Mouse (Mus musculus) lung, embryonic 16.5 days (tissue): ENCODE data around the gene C6. TPM values are rescaled to one million over a fixed set of nuclear protein-coding genes. Genes with fewer than 3 reads are reported as not detected.

ENCODE experiments used
- ATAC-seq: fragments of 200-750 bp; cut with Nextera tagmentation; 2 replicates; pipeline ENCODE4 v1.8.0; 2017; ENCODE audit warnings: low read depth, mild to moderate bottlenecking, moderate library complexity
- H3K27ac ChIP-seq: fragments of 300-500 bp; sonication (generic); 2 replicates; pipeline ENCODE4 v1.5.1; 2014; ENCODE audit warnings: mild to moderate bottlenecking, control low read depth, low read length
- H3K27me3 ChIP-seq: fragments of 300-500 bp; sonication (generic); 2 replicates; pipeline ENCODE4 v1.6.1; 2014; ENCODE audit warnings: low read depth, low read length, mixed read lengths; ENCODE audit not compliant: control insufficient read depth, insufficient read depth
- H3K36me3 ChIP-seq: fragments of 300-500 bp; sonication (generic); 2 replicates; pipeline ENCODE4 v1.6.1; 2014; ENCODE audit warnings: low read length; ENCODE audit not compliant: control insufficient read depth, insufficient read depth
- H3K4me1 ChIP-seq: fragments of 300-500 bp; sonication (generic); replicated peaks from 2 replicates; pipeline ENCODE4 v1.6.1; 2014; ENCODE audit warnings: low read length, mixed read lengths; ENCODE audit not compliant: control insufficient read depth, insufficient read depth
- H3K4me2 ChIP-seq: fragments of 300-500 bp; sonication (generic); 2 replicates; pipeline ENCODE4 v1.6.1; 2014; ENCODE audit warnings: low read depth, low read length, control low read depth
- H3K4me3 ChIP-seq: fragments of 300-500 bp; sonication (generic); 2 replicates; pipeline ENCODE4 v1.5.1; 2014; ENCODE audit warnings: mild to moderate bottlenecking, low read length, control low read depth
- H3K9ac ChIP-seq: fragments of 300-500 bp; sonication (generic); 2 replicates; pipeline ENCODE4 v1.6.1; 2014; ENCODE audit warnings: low read length, control low read depth
- H3K9me3 ChIP-seq: fragments of 300-500 bp; sonication (generic); 2 replicates; pipeline ENCODE4 v1.6.1; 2016; ENCODE audit warnings: low read length; ENCODE audit not compliant: control insufficient read depth
- WGBS: fragments of 180-500 bp; shearing (Covaris S2); extraction: QIAGEN DNeasy Blood & Tissue Kit; methylation state at CpG from one replicate; pipeline ENCODE4 v1.1.7; 2014; 5-methylcytosine and 5-hydroxymethylcytosine counted together
- polyA plus RNA-seq: library from polyadenylated mRNA; unstranded; fragments of >200 nt; fragmentation: Nextera tagmentation; extraction: Ambion mirVana; gene quantifications from 2 replicates; pipeline ENCODE4 v1.2.1, GENCODE M21; 2015

Gene C6
- polyA plus RNA-seq: 0.31 TPM in 1 of 2 replicates, not detected in the other

GRCm38 (mm10) chr15:4726830-4727310 is at the start of gene C6:
Gene C6, plus strand, starts transcription at chr15:4727175.
- no peaks in the 10 kb centered on the region for H3K27me3 ChIP-seq
- no peak within 1 kb of the TSS for H3K4me2 ChIP-seq
- ATAC-seq: no peak
- H3K9me3 ChIP-seq: no peaks in the 10 kb centered on the region
- H3K4me1 ChIP-seq: no peaks in the 10 kb centered on the region
- H3K4me3 ChIP-seq: no peak within 1 kb of the TSS
- no peaks in the 10 kb centered on the region for H3K36me3 ChIP-seq
- 75% methylated on average over 9 of the region's 9 CpGs for WGBS
- H3K27ac ChIP-seq: no peak within 1 kb of the TSS
- H3K9ac ChIP-seq: no peak within 1 kb of the TSS

GRCm38 (mm10) chr15:4697604-4698003 is 29.4 kb upstream of the C6 start:
- Histone ChIP-seq H3K36me3 (no peaks in the 10 kb centered on the region), H3K9ac (no peak overlapping the region), H3K4me2 (no peak overlapping the region), H3K27ac (no peak overlapping the region), H3K27me3 (no peaks in the 10 kb centered on the region), H3K4me3 (no peak overlapping the region), H3K9me3 (peaks cover 5% of the 10 kb centered on the region), H3K4me1 (no peaks in the 10 kb centered on the region)
- no peak for ATAC-seq
- whole genome bisulfite sequencing: 78% methylated on average over 4 of the region's 4 CpGs

GRCm38 (mm10) chr15:4734150-4734549 is 7.2 kb downstream of the C6 start:
- Histone ChIP-seq H3K4me3 (no peak overlapping the region), H3K36me3 (no peaks in the 10 kb centered on the region), H3K4me2 (no peak overlapping the region), H3K27ac (no peak overlapping the region), H3K27me3 (no peaks in the 10 kb centered on the region), H3K4me1 (no peaks in the 10 kb centered on the region), H3K9me3 (no peaks in the 10 kb centered on the region), H3K9ac (no peak overlapping the region)
- ATAC-seq: no peak
- WGBS: 79% methylated on average over 1 of the region's 1 CpGs

- no peaks in the 10 kb centered on the region for H3K36me3 ChIP-seq
- H3K9me3 ChIP-seq: no peaks in the 10 kb centered on the region
- no peaks in the 10 kb centered on the region for H3K27me3 ChIP-seq
- H3K4me1 ChIP-seq: no peaks in the 10 kb centered on the region
- no peak overlapping the region for H3K4me2 ChIP-seq
- no peak overlapping the region for H3K9ac ChIP-seq
- H3K27ac ChIP-seq: no peak overlapping the region
- H3K4me3 ChIP-seq: no peak overlapping the region
- 79% methylated on average over 2 of the region's 2 CpGs for WGBS
- ATAC-seq: no peak
Observed at GRCm38 (mm10) chr15:4734996-4735609, 8.1 kb downstream of the C6 start.

GRCm38 (mm10) chr15:4747656-4748055 is 20.7 kb downstream of the C6 start:
- no peaks in the 10 kb centered on the region for H3K4me1 ChIP-seq
- no peak overlapping the region for H3K9ac ChIP-seq
- H3K27ac ChIP-seq: no peak overlapping the region
- H3K9me3 ChIP-seq: no peaks in the 10 kb centered on the region
- H3K27me3 ChIP-seq: no peaks in the 10 kb centered on the region
- H3K4me3 ChIP-seq: no peak overlapping the region
- WGBS: 87% methylated on average over 3 of the region's 3 CpGs
- no peak overlapping the region for H3K4me2 ChIP-seq
- H3K36me3 ChIP-seq: no peaks in the 10 kb centered on the region
- ATAC-seq: no peak

GRCm38 (mm10) chr15:4790378-4790777 is 63.4 kb downstream of the C6 start:
- H3K9ac ChIP-seq: no peak overlapping the region
- ATAC-seq: no peak
- WGBS: 49% methylated on average over 3 of the region's 3 CpGs
- H3K4me2 ChIP-seq: no peak overlapping the region
- H3K27ac ChIP-seq: no peak overlapping the region
- no peaks in the 10 kb centered on the region for H3K27me3 ChIP-seq
- no peaks in the 10 kb centered on the region for H3K4me1 ChIP-seq
- no peaks in the 10 kb centered on the region for H3K36me3 ChIP-seq
- H3K9me3 ChIP-seq: no peaks in the 10 kb centered on the region
- no peak overlapping the region for H3K4me3 ChIP-seq

- H3K9ac ChIP-seq: no peak overlapping the region
- 53% methylated on average over 4 of the region's 4 CpGs for WGBS
- H3K4me2 ChIP-seq: no peak overlapping the region
- H3K36me3 ChIP-seq: no peaks in the 10 kb centered on the region
- no peaks in the 10 kb centered on the region for H3K4me1 ChIP-seq
- H3K9me3 ChIP-seq: no peaks in the 10 kb centered on the region
- no peaks in the 10 kb centered on the region for H3K27me3 ChIP-seq
- no peak for ATAC-seq
- H3K4me3 ChIP-seq: no peak overlapping the region
- H3K27ac ChIP-seq: no peak overlapping the region
Observed at GRCm38 (mm10) chr15:4796861-4797260, 69.9 kb downstream of the C6 start.

GRCm38 (mm10) chr15:4804256-4804655 is 77.3 kb downstream of the C6 start:
- H3K9ac ChIP-seq: no peak overlapping the region
- H3K9me3 ChIP-seq: no peaks in the 10 kb centered on the region
- ATAC-seq: no peak
- H3K36me3 ChIP-seq: no peaks in the 10 kb centered on the region
- no peaks in the 10 kb centered on the region for H3K27me3 ChIP-seq
- H3K4me2 ChIP-seq: no peak overlapping the region
- H3K27ac ChIP-seq: no peak overlapping the region
- no peaks in the 10 kb centered on the region for H3K4me1 ChIP-seq
- WGBS: 65% methylated on average over 2 of the region's 2 CpGs
- no peak overlapping the region for H3K4me3 ChIP-seq

GRCm38 (mm10) chr15:4808131-4808530 is 81.2 kb downstream of the C6 start:
- 70% methylated on average over 5 of the region's 5 CpGs for whole genome bisulfite sequencing

GRCm38 (mm10) chr15:4814976-4815375 is 88.0 kb downstream of the C6 start:
- no peak overlapping the region for H3K4me3 ChIP-seq
- no peaks in the 10 kb centered on the region for H3K36me3 ChIP-seq
- no peaks in the 10 kb centered on the region for H3K4me1 ChIP-seq
- no peak for ATAC-seq
- H3K27ac ChIP-seq: no peak overlapping the region
- H3K27me3 ChIP-seq: no peaks in the 10 kb centered on the region
- H3K4me2 ChIP-seq: no peak overlapping the region
- WGBS: 76% methylated on average over 5 of the region's 5 CpGs
- H3K9ac ChIP-seq: no peak overlapping the region
- H3K9me3 ChIP-seq: no peaks in the 10 kb centered on the region

More at GRCm38 (mm10) chr15:4808131-4808530, 81.2 kb downstream of the C6 start:
- Histone ChIP-seq H3K4me1 (no peaks in the 10 kb centered on the region), H3K36me3 (no peaks in the 10 kb centered on the region), H3K27me3 (no peaks in the 10 kb centered on the region), H3K9ac (no peak overlapping the region), H3K4me3 (no peak overlapping the region), H3K9me3 (no peaks in the 10 kb centered on the region), H3K27ac (no peak overlapping the region), H3K4me2 (no peak overlapping the region)
- ATAC-seq: no peak
